Mouse (Mus musculus) liver, embryonic 14.5 days (tissue): ENCODE results near the gene Olfr955. TPM values are rescaled to one million over a fixed set of nuclear protein-coding genes. Genes with fewer than 3 reads are reported as not detected.

Experiments used
- ATAC-seq: fragments of 200-750 bp; cut with Nextera tagmentation; 2 replicates; pipeline ENCODE4 v1.8.0; 2017; ENCODE audit warnings: moderate number of reproducible peaks, mild to moderate bottlenecking, moderate library complexity; ENCODE audit not compliant: insufficient read depth
- DNase-seq, 3 experiments: peaks; one replicate each; pipeline ENCODE4 v3.0.0-alpha.2; 2012 to 2013; ENCODE audit warnings: low read depth in 3 of 3, low spot score in 3 of 3
- H3K27ac ChIP-seq: fragments of 300-500 bp; sonication (generic); 2 replicates; pipeline ENCODE4 v1.5.1; 2014; ENCODE audit warnings: moderate library complexity, mild to moderate bottlenecking, control low read depth, inconsistent platforms
- H3K27me3 ChIP-seq: fragments of 300-500 bp; sonication (generic); 2 replicates; pipeline ENCODE4 v1.6.1; 2014; ENCODE audit warnings: mild to moderate bottlenecking, low read length, moderate library complexity; ENCODE audit not compliant: control insufficient read depth, insufficient read depth
- H3K36me3 ChIP-seq: fragments of 300-500 bp; sonication (generic); replicated peaks from 2 replicates; pipeline ENCODE4 v1.6.1; 2014; ENCODE audit warnings: low read depth; ENCODE audit not compliant: control insufficient read depth, insufficient read depth
- H3K4me1 ChIP-seq, 2 experiments: fragments of 200-500 bp in 1 of 2; fragments of 300-500 bp in 1 of 2; sonication (generic) in 1 of 2; replicated peaks; 2 replicates each; pipeline ENCODE4 v1.6.1; 2012 to 2014; ENCODE audit warnings: antibody characterized with exemption in 1 of 2, inconsistent platforms in 1 of 2, low read length in 1 of 2; ENCODE audit not compliant: control insufficient read depth in 2 of 2, insufficient read depth in 2 of 2
- H3K4me2 ChIP-seq: fragments of 300-500 bp; sonication (generic); 2 replicates; pipeline ENCODE4 v1.6.1; 2014; ENCODE audit warnings: low read depth, mild to moderate bottlenecking, control low read depth, moderate library complexity
- H3K4me3 ChIP-seq, 2 experiments: fragments of 200-500 bp in 1 of 2; fragments of 300-500 bp in 1 of 2; sonication (generic) in 1 of 2; 2 replicates each; pipeline ENCODE4 v1.5.1; 2012 to 2014; ENCODE audit warnings: low read depth in 2 of 2, low read length in 2 of 2, mild to moderate bottlenecking in 2 of 2, control low read depth in 1 of 2, inconsistent platforms in 1 of 2, moderate library complexity in 1 of 2; ENCODE audit not compliant: insufficient read depth in 1 of 2
- H3K9ac ChIP-seq: fragments of 300-500 bp; sonication (generic); replicated peaks from 2 replicates; pipeline ENCODE4 v1.6.1; 2014; ENCODE audit warnings: mild to moderate bottlenecking, control low read depth, moderate library complexity
- H3K9me3 ChIP-seq: fragments of 300-500 bp; sonication (generic); 2 replicates; pipeline ENCODE4 v1.6.1; 2016; ENCODE audit warnings: low read length, mixed read lengths; ENCODE audit not compliant: control insufficient read depth
- CTCF ChIP-seq: IDR thresholded peaks from 2 replicates; pipeline ENCODE4 v1.5.1; 2016; ENCODE audit warnings: antibody characterized with exemption, low read depth, control low read depth
- EP300 ChIP-seq: IDR thresholded peaks from 2 replicates; pipeline ENCODE4 v1.6.1; 2016; ENCODE audit warnings: antibody characterized with exemption, low read depth
- WGBS: fragments of 180-500 bp; shearing (Covaris S2); extraction: QIAGEN DNeasy Blood & Tissue Kit; methylation state at CpG from one replicate; pipeline ENCODE4 v1.1.7; 2014; ENCODE audit not compliant: insufficient replicate concordance; 5-methylcytosine and 5-hydroxymethylcytosine counted together
- polyA plus RNA-seq, 2 experiments: library from polyadenylated mRNA; depleted of rRNA in 1 of 2; stranded (reverse) in 1 of 2; unstranded in 1 of 2; fragments of >200 nt; fragmentation: Nextera tagmentation in 1 of 2; extraction: Ambion mirVana in 1 of 2; gene quantifications; 2 replicates each; pipeline versions ENCODE4 v1.2.1 to v1.2.3; 2012 to 2014

Gene Olfr955
- polyA plus RNA-seq, 2 experiments: not detected

GRCm38 (mm10) chr9:39493895-39494294 lies 22.2 kb upstream of the Olfr955 start, which contains the start of gene Olfr44:
TSS of gene Olfr44 (minus strand) at chr9:39493995.
- H3K9me3 ChIP-seq: no peaks in the 10 kb centered on the region
- DNase-seq (no peak), ATAC-seq (no peak)
- no peaks in the 10 kb centered on the region for H3K4me1 ChIP-seq
- WGBS: 64% methylated on average over 2 of the region's 2 CpGs
- no peaks in the 10 kb centered on the region for H3K27me3 ChIP-seq
- no peak within 1 kb of the TSS for H3K4me2 ChIP-seq
- no peaks in the 10 kb centered on the region for H3K36me3 ChIP-seq
- H3K9ac ChIP-seq: no peak within 1 kb of the TSS
- TF ChIP-seq CTCF: no peak
- no peak for TF ChIP-seq EP300
- H3K27ac ChIP-seq: no peak within 1 kb of the TSS
- H3K4me3 ChIP-seq: no peak within 1 kb of the TSS

- Histone ChIP-seq H3K4me1 (no peaks in the 10 kb centered on the region), H3K9ac (no peak within 1 kb of the TSS), H3K4me3 (no peak within 1 kb of the TSS), H3K27ac (no peak within 1 kb of the TSS), H3K4me2 (no peak within 1 kb of the TSS), H3K36me3 (no peaks in the 10 kb centered on the region), H3K27me3 (no peaks in the 10 kb centered on the region), H3K9me3 (no peaks in the 10 kb centered on the region)
- no peak for TF ChIP-seq EP300
- TF ChIP-seq CTCF: no peak
- 62% methylated on average over 6 of the region's 6 CpGs for WGBS
- ATAC-seq (no peak), DNase-seq (no peak)
Measured at GRCm38 (mm10) chr9:39456401-39456800, 15.3 kb downstream of the Olfr955 start, which contains the start of gene Olfr954. TSS of gene Olfr954 (plus strand) at chr9:39456701.

GRCm38 (mm10) chr9:39427048-39427447 lies 44.7 kb downstream of the Olfr955 start, which contains the start of gene Olfr952:
TSS of gene Olfr952 (minus strand) at chr9:39427148.
- DNase-seq: no peak
- H3K9ac ChIP-seq: no peak within 1 kb of the TSS
- H3K27me3 ChIP-seq: no peaks in the 10 kb centered on the region
- H3K4me2 ChIP-seq: no peak within 1 kb of the TSS
- no peak for ATAC-seq
- H3K9me3 ChIP-seq: no peaks in the 10 kb centered on the region
- no peak within 1 kb of the TSS for H3K4me3 ChIP-seq
- H3K27ac ChIP-seq: no peak within 1 kb of the TSS
- H3K36me3 ChIP-seq: no peaks in the 10 kb centered on the region
- H3K4me1 ChIP-seq: no peaks in the 10 kb centered on the region
- TF ChIP-seq EP300 (no peak), CTCF (no peak)

Other genes with a start within 250 kb of the Olfr955 start
- not detected in 2 replicates for gene Olfr1537, start 221.9 kb downstream of the Olfr955 start, polyA plus RNA-seq (2012; rRNA removed)
- not detected in 2 replicates for gene Olfr1537, start 221.9 kb downstream of the Olfr955 start, polyA plus RNA-seq (2014; fragmentation: Nextera tagmentation; extraction: Ambion mirVana)
- not detected in 2 replicates for gene Olfr945, start 195.1 kb downstream of the Olfr955 start, polyA plus RNA-seq (2012; rRNA removed)
- gene Olfr945, start 195.1 kb downstream of the Olfr955 start, polyA plus RNA-seq (2014; fragmentation: Nextera tagmentation; extraction: Ambion mirVana): not detected in 2 replicates
- not detected in 2 replicates for gene Olfr948, start 145.9 kb downstream of the Olfr955 start, polyA plus RNA-seq (2012; rRNA removed)
- not detected in 2 replicates for gene Olfr948, start 145.9 kb downstream of the Olfr955 start, polyA plus RNA-seq (2014; fragmentation: Nextera tagmentation; extraction: Ambion mirVana)
- gene Olfr951, start 84.5 kb downstream of the Olfr955 start, polyA plus RNA-seq (2012; rRNA removed): not detected in 2 replicates
- not detected in 2 replicates for gene Olfr951, start 84.5 kb downstream of the Olfr955 start, polyA plus RNA-seq (2014; fragmentation: Nextera tagmentation; extraction: Ambion mirVana)
- gene Olfr952, start 44.8 kb downstream of the Olfr955 start, polyA plus RNA-seq (2012; rRNA removed): not detected in 2 replicates
- not detected in 2 replicates for gene Olfr952, start 44.8 kb downstream of the Olfr955 start, polyA plus RNA-seq (2014; fragmentation: Nextera tagmentation; extraction: Ambion mirVana)
- gene Olfr954, start 15.2 kb downstream of the Olfr955 start, polyA plus RNA-seq (2012; rRNA removed): not detected in 2 replicates
- gene Olfr954, start 15.2 kb downstream of the Olfr955 start, polyA plus RNA-seq (2014; fragmentation: Nextera tagmentation; extraction: Ambion mirVana): not detected in 2 replicates
- not detected in 2 replicates for gene Olfr44, start 22.1 kb upstream of the Olfr955 start, polyA plus RNA-seq (2012; rRNA removed)
- not detected in 2 replicates for gene Olfr44, start 22.1 kb upstream of the Olfr955 start, polyA plus RNA-seq (2014; fragmentation: Nextera tagmentation; extraction: Ambion mirVana)
- gene Olfr957, start 43.9 kb upstream of the Olfr955 start, polyA plus RNA-seq (2012; rRNA removed): not detected in 2 replicates
- gene Olfr957, start 43.9 kb upstream of the Olfr955 start, polyA plus RNA-seq (2014; fragmentation: Nextera tagmentation; extraction: Ambion mirVana): not detected in 2 replicates
- gene Olfr958, start 82.1 kb upstream of the Olfr955 start, polyA plus RNA-seq (2012; rRNA removed): not detected in 2 replicates
- not detected in 2 replicates for gene Olfr958, start 82.1 kb upstream of the Olfr955 start, polyA plus RNA-seq (2014; fragmentation: Nextera tagmentation; extraction: Ambion mirVana)
- gene Olfr959, start 103.6 kb upstream of the Olfr955 start, polyA plus RNA-seq (2012; rRNA removed): not detected in 2 replicates
- not detected in 2 replicates for gene Olfr959, start 103.6 kb upstream of the Olfr955 start, polyA plus RNA-seq (2014; fragmentation: Nextera tagmentation; extraction: Ambion mirVana)
- gene AW551984, start 132.5 kb upstream of the Olfr955 start, polyA plus RNA-seq (2012; rRNA removed): 1.0 and 1.3 TPM in 2 replicates
- gene AW551984, start 132.5 kb upstream of the Olfr955 start, polyA plus RNA-seq (2014; fragmentation: Nextera tagmentation; extraction: Ambion mirVana): 1.5 and 2.1 TPM in 2 replicates
- not detected in 2 replicates for gene Olfr148, start 138.7 kb upstream of the Olfr955 start, polyA plus RNA-seq (2012; rRNA removed)
- not detected in 2 replicates for gene Olfr148, start 138.7 kb upstream of the Olfr955 start, polyA plus RNA-seq (2014; fragmentation: Nextera tagmentation; extraction: Ambion mirVana)
- not detected in 2 replicates for gene Olfr960, start 149.4 kb upstream of the Olfr955 start, polyA plus RNA-seq (2012; rRNA removed)
- not detected in 2 replicates for gene Olfr960, start 149.4 kb upstream of the Olfr955 start, polyA plus RNA-seq (2014; fragmentation: Nextera tagmentation; extraction: Ambion mirVana)
- gene Olfr961, start 173.1 kb upstream of the Olfr955 start, polyA plus RNA-seq (2012; rRNA removed): not detected in 2 replicates
- gene Olfr961, start 173.1 kb upstream of the Olfr955 start, polyA plus RNA-seq (2014; fragmentation: Nextera tagmentation; extraction: Ambion mirVana): not detected in 2 replicates
- gene Olfr963, start 195.3 kb upstream of the Olfr955 start, polyA plus RNA-seq (2012; rRNA removed): not detected in 2 replicates
- not detected in 2 replicates for gene Olfr963, start 195.3 kb upstream of the Olfr955 start, polyA plus RNA-seq (2014; fragmentation: Nextera tagmentation; extraction: Ambion mirVana)
- not detected in 2 replicates for gene Olfr149, start 235.2 kb upstream of the Olfr955 start, polyA plus RNA-seq (2012; rRNA removed)
- not detected in 2 replicates for gene Olfr149, start 235.2 kb upstream of the Olfr955 start, polyA plus RNA-seq (2014; fragmentation: Nextera tagmentation; extraction: Ambion mirVana)
- gene Olfr965, start 239.4 kb upstream of the Olfr955 start, polyA plus RNA-seq (2012; rRNA removed): not detected in 2 replicates
- gene Olfr965, start 239.4 kb upstream of the Olfr955 start, polyA plus RNA-seq (2014; fragmentation: Nextera tagmentation; extraction: Ambion mirVana): not detected in 2 replicates